Mouse (Mus musculus): Measurements from ENCODE around the gene Irf1. TPM values are rescaled to one million over a fixed set of nuclear protein-coding genes. Genes with fewer than 3 reads are reported as not detected.

Gene Irf1
- total RNA-seq, 2 experiments from 2014 or later: 4.4 to 39.2 TPM

Other genes starting within 250 kb of the Irf1 start
- 14.4 and 14.6 TPM in 2 replicates for gene Kif3a, start 202.6 kb upstream of the Irf1 start, total RNA-seq (2014; fragmentation: Nextera tagmentation)
- gene Kif3a, start 202.6 kb upstream of the Irf1 start, total RNA-seq (2017): 20.0 and 21.9 TPM in 2 replicates
- gene Il4, start 151.3 kb upstream of the Irf1 start, total RNA-seq (2014; fragmentation: Nextera tagmentation): not detected in 2 replicates
- 3.5 and 5.0 TPM in 2 replicates for gene Il4, start 151.3 kb upstream of the Irf1 start, total RNA-seq (2017)
- not detected in 2 replicates for gene Il13, start 135.3 kb upstream of the Irf1 start, total RNA-seq (2014; fragmentation: Nextera tagmentation)
- not detected in 2 replicates for gene Il13, start 135.3 kb upstream of the Irf1 start, total RNA-seq (2017)
- 53.6 and 58.6 TPM in 2 replicates for gene Rad50, start 62.7 kb upstream of the Irf1 start, total RNA-seq (2014; fragmentation: Nextera tagmentation)
- 91.4 and 110 TPM in 2 replicates for gene Rad50, start 62.7 kb upstream of the Irf1 start, total RNA-seq (2017)
- gene Il5, start 49.2 kb upstream of the Irf1 start, total RNA-seq (2014; fragmentation: Nextera tagmentation): not detected in 2 replicates
- gene Il5, start 49.2 kb upstream of the Irf1 start, total RNA-seq (2017): not detected in 2 replicates
- not detected in 2 replicates for gene Gm17334, start 3.2 kb downstream of the Irf1 start, total RNA-seq (2014; fragmentation: Nextera tagmentation)
- gene Gm17334, start 3.2 kb downstream of the Irf1 start, total RNA-seq (2017): 0.89 TPM in 1 of 2 replicates, not detected in the other
- 5.5 and 12.6 TPM in 2 replicates for gene Gm12216, start 89.2 kb downstream of the Irf1 start, total RNA-seq (2014; fragmentation: Nextera tagmentation)
- 1.5 TPM in 1 of 2 replicates, not detected in the other for gene Gm12216, start 89.2 kb downstream of the Irf1 start, total RNA-seq (2017)
- gene Slc22a5, start 121.6 kb downstream of the Irf1 start, total RNA-seq (2014; fragmentation: Nextera tagmentation): 6.3 and 10.5 TPM in 2 replicates
- gene Slc22a5, start 121.6 kb downstream of the Irf1 start, total RNA-seq (2017): 7.0 and 11.2 TPM in 2 replicates
- gene Slc22a21, start 210.3 kb downstream of the Irf1 start, total RNA-seq (2014; fragmentation: Nextera tagmentation): 1.5 and 4.3 TPM in 2 replicates
- 2.3 TPM in 1 of 2 replicates, not detected in the other for gene Slc22a21, start 210.3 kb downstream of the Irf1 start, total RNA-seq (2017)